Mouse (Mus musculus) spleen, adult 12 weeks (tissue): ENCODE results near the gene Csn1s2b.
"Not testable (repeated sequence)": the region's sequence is repeated elsewhere in the genome, so short reads cannot be mapped to it uniquely, and the experiment has no call there.

Source experiments
- DNase-seq: peaks from one replicate; pipeline ENCODE4 v3.0.0; 2022; ENCODE audit warnings: low spot score

The Csn1s2b gene

GRCm38 (mm10) chr5:87807782-87808181 is at the start of gene Csn1s2b:
Gene Csn1s2b (plus strand): TSS chr5:87808082.
- no peak for DNase-seq

- DNase-seq: no peak
Observed at GRCm38 (mm10) chr5:87764546-87764945, 43.3 kb upstream of the Csn1s2b start.

- DNase-seq: not testable (repeated sequence)
Observed at GRCm38 (mm10) chr5:87772151-87772550, 35.7 kb upstream of the Csn1s2b start.

GRCm38 (mm10) chr5:87774267-87774666 is 33.6 kb upstream of the Csn1s2b start, which contains the start of gene Csn1s2a:
Gene Csn1s2a (plus strand): TSS chr5:87774567.
- no peak for DNase-seq

- DNase-seq: no peak
Observed at GRCm38 (mm10) chr5:87782731-87783130, 25.2 kb upstream of the Csn1s2b start.

GRCm38 (mm10) chr5:87809253-87809652 is 1.4 kb downstream of the Csn1s2b start:
- no peak for DNase-seq

- DNase-seq: no peak
Observed at GRCm38 (mm10) chr5:87825386-87825785, 17.5 kb downstream of the Csn1s2b start, which contains the start of gene Prr27. Gene Prr27 (plus strand): TSS chr5:87825686.

- DNase-seq: no peak
Observed at GRCm38 (mm10) chr5:87855136-87855716, 47.3 kb downstream of the Csn1s2b start.

GRCm38 (mm10) chr5:87870084-87870483 is 62.2 kb downstream of the Csn1s2b start:
- no peak for DNase-seq

- no peak for DNase-seq
Observed at GRCm38 (mm10) chr5:87871423-87871822, 63.5 kb downstream of the Csn1s2b start.
